Mouse (Mus musculus): ENCODE data around the gene Exoc6b. TPM values are rescaled to one million over a fixed set of nuclear protein-coding genes. Genes with fewer than 3 reads are reported as not detected.
"Not testable (repeated sequence)": the region's sequence is repeated elsewhere in the genome, so short reads cannot be mapped to it uniquely, and the experiment has no call there.

The Exoc6b gene
- total RNA-seq (2021): 10 to 100 TPM in 1 of 2 experiments, 1 to 10 TPM in 1; 9.8 to 11.7 TPM
- long read RNA-seq, experiment 1, full-length matches to known transcripts: 3 of 4 reads
- long read RNA-seq, experiment 1, partial matches to known transcripts: 1 of 4 reads
- long read RNA-seq, experiment 1, other reads (novel, unspliced or antisense): 0 of 4 reads
- long read RNA-seq, experiment 2, full-length matches to known transcripts: 3 of 4 reads
- long read RNA-seq, experiment 2, partial matches to known transcripts: 1 of 4 reads
- long read RNA-seq, experiment 2, other reads (novel, unspliced or antisense): 0 of 4 reads

GRCm38 (mm10) chr6:85069023-85069985 is at the start of gene Exoc6b:
TSS of gene Exoc6b (minus strand) at chr6:85069513.
- intact Hi-C loops (cut with DNase I; ENCODE audit: low total_unique reads): no loop called here
- DNase-seq: peak; percentile 86

- intact Hi-C loops (cut with DNase I; ENCODE audit: low total_unique reads): not testable (repeated sequence)
- DNase-seq: peak; percentile 47
Observed at GRCm38 (mm10) chr6:85117545-85118511, 48.5 kb upstream of the Exoc6b start.

GRCm38 (mm10) chr6:85105033-85105615 is 35.8 kb upstream of the Exoc6b start:
- no peak for DNase-seq
- intact Hi-C loops (cut with DNase I; ENCODE audit: low total_unique reads): no loop called here

- DNase-seq: no peak
- intact Hi-C loops (cut with DNase I; ENCODE audit: low total_unique reads): no loop called here
Observed at GRCm38 (mm10) chr6:85103321-85103720, 34.0 kb upstream of the Exoc6b start.

- DNase-seq: no peak
- intact Hi-C loops (cut with DNase I; ENCODE audit: low total_unique reads): no loop called here
Observed at GRCm38 (mm10) chr6:85096441-85096840, 27.1 kb upstream of the Exoc6b start.

- intact Hi-C loops (cut with DNase I; ENCODE audit: low total_unique reads): no loop called here
- no peak for DNase-seq
Observed at GRCm38 (mm10) chr6:85087425-85087824, 18.1 kb upstream of the Exoc6b start.

- intact Hi-C loops (cut with DNase I; ENCODE audit: low total_unique reads): no loop called here
- DNase-seq: no peak
Observed at GRCm38 (mm10) chr6:85086645-85087044, 17.3 kb upstream of the Exoc6b start.

GRCm38 (mm10) chr6:85076179-85076720 is 6.9 kb upstream of the Exoc6b start:
- intact Hi-C loops (cut with DNase I; ENCODE audit: low total_unique reads); DNase-seq: not testable (repeated sequence)

GRCm38 (mm10) chr6:85074996-85075395 is 5.7 kb upstream of the Exoc6b start:
- intact Hi-C loops (cut with DNase I; ENCODE audit: low total_unique reads): no loop called here
- no peak for DNase-seq

GRCm38 (mm10) chr6:85068322-85069022 is 841 bp downstream of the Exoc6b start:
- DNase-seq: no peak
- intact Hi-C loops (cut with DNase I; ENCODE audit: low total_unique reads): no loop called here

- intact Hi-C loops (cut with DNase I; ENCODE audit: low total_unique reads): no loop called here
Observed at GRCm38 (mm10) chr6:85057641-85058040, 11.7 kb downstream of the Exoc6b start.

GRCm38 (mm10) chr6:85051109-85051508 is 18.2 kb downstream of the Exoc6b start:
- DNase-seq: no peak
- intact Hi-C loops (cut with DNase I; ENCODE audit: low total_unique reads): no loop called here

More at GRCm38 (mm10) chr6:85057641-85058040, 11.7 kb downstream of the Exoc6b start:
- DNase-seq: no peak

- intact Hi-C loops (cut with DNase I; ENCODE audit: low total_unique reads): no loop called here
- no peak for DNase-seq
Observed at GRCm38 (mm10) chr6:85046531-85046930, 22.8 kb downstream of the Exoc6b start.

- intact Hi-C loops (cut with DNase I; ENCODE audit: low total_unique reads): no loop called here
- DNase-seq: no peak
Observed at GRCm38 (mm10) chr6:85044621-85045152, 24.6 kb downstream of the Exoc6b start.

GRCm38 (mm10) chr6:85037677-85038076 is 31.6 kb downstream of the Exoc6b start:
- peak; percentile 34 for DNase-seq
- intact Hi-C loops (cut with DNase I; ENCODE audit: low total_unique reads): loop anchor here (5.0 kb wide), 1 partner anchor 95 kb away; no protein-coding TSS in a partner anchor

GRCm38 (mm10) chr6:85029671-85030070 is 39.6 kb downstream of the Exoc6b start:
- intact Hi-C loops (cut with DNase I; ENCODE audit: low total_unique reads): no loop called here
- DNase-seq: no peak

GRCm38 (mm10) chr6:85024403-85024802 is 44.9 kb downstream of the Exoc6b start:
- DNase-seq: no peak
- intact Hi-C loops (cut with DNase I; ENCODE audit: low total_unique reads): no loop called here

GRCm38 (mm10) chr6:85017011-85017410 is 52.3 kb downstream of the Exoc6b start:
- DNase-seq: no peak
- intact Hi-C loops (cut with DNase I; ENCODE audit: low total_unique reads): no loop called here
